Comparison of ENCODE assay signal across 19 mouse cellular contexts in the genomic region with DNA sequence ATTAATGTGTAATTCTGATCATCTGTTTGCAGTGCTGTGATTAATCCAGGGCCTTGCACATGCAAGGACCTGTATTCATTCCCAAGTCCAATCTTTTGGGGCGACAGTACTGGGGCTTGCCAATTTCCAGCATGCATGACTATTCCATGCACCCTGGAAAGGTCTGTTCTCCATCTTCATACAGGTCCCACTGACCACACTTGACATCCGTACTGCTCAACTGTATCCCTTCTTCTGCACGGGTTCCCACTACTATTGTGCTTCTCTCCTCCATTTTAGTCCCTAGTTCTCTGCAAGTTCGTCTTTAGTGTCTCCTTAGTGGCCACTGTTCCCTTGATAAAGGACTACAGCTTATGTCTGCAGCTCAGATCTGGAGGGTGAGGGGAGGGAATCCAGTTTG.
A peak's percentile ranks its signal among the peaks of the same experiment; 100 is the strongest.
DNase-seq lines count a peak whose midpoint lies in the region; ATAC-seq lines count a peak whose summit lies in the region.
"Had no signal": no experiment of that assay in that cellular context is flagged by ENCODE, and none has a peak within 500 bp of the region (broad histone marks: within the 10 kb centered on the region; RNA-seq: fewer than 3 reads in every experiment).

No protein-coding gene starts in this region.

- peaks cover 10% of the 10 kb centered on the region; the same call in 1 of the 2 replicates for H3K4me1 ChIP-seq in heart, embryonic 10.5 days
- H3K4me1 ChIP-seq in midbrain, embryonic 11.5 days (ENCODE audit: control insufficient read depth, insufficient read depth, low read length) = no peaks in the 10 kb centered on the region
- no peaks in the 10 kb centered on the region for H3K4me1 ChIP-seq in midbrain, embryonic 15.5 days

- H3K9me3 ChIP-seq in heart, embryonic 10.5 days = peaks cover 4% of the 10 kb centered on the region; the same call in 1 of the 2 replicates
- no peaks in the 10 kb centered on the region; the same call in 1 of the 2 replicates for H3K9me3 ChIP-seq in midbrain, embryonic 11.5 days (ENCODE audit: control insufficient read depth, low read length)
- H3K9me3 ChIP-seq in midbrain, embryonic 15.5 days = no peaks in the 10 kb centered on the region

- no peak overlapping the region for H3K27ac ChIP-seq in heart, embryonic 10.5 days
- H3K27ac ChIP-seq in midbrain, embryonic 11.5 days (ENCODE audit: low read depth, low read length) = no peak overlapping the region
- H3K27ac ChIP-seq in midbrain, embryonic 15.5 days = no peak overlapping the region

- no peak overlapping the region for H3K9ac ChIP-seq in midbrain, embryonic 11.5 days (ENCODE audit: low read length)
- no peak overlapping the region for H3K9ac ChIP-seq in midbrain, embryonic 15.5 days

- WGBS in heart, embryonic 10.5 days = 84% methylated on average over 4 of the region's 4 CpGs
- WGBS in midbrain, embryonic 11.5 days = 85% methylated on average over 4 of the region's 4 CpGs
- WGBS in midbrain, embryonic 15.5 days = 90% methylated on average over 4 of the region's 4 CpGs

- peak; percentile 67 for DNase-seq in heart, adult 11 months
- DNase-seq in heart, embryonic 10.5 days (ENCODE audit: low spot score) = no peak
- peak; percentile 57 for DNase-seq in midbrain, embryonic 11.5 days (ENCODE audit: low spot score, missing footprints)
- DNase-seq: adrenal gland, adult 2 months; adrenal gland, adult 8-10 months; adrenal gland, postnatal 10 days; adrenal gland, postnatal 14 days; adrenal gland, postnatal 25 days; adrenal gland, postnatal 36 days; B cell, adult 2 months; cerebellum, adult 11 months; cerebellum, adult 11-12 months; cerebellum, adult 18-20 months had no signal

- H3K36me3 ChIP-seq in heart, embryonic 10.5 days = no peaks in the 10 kb centered on the region
- H3K36me3 ChIP-seq in midbrain, embryonic 11.5 days (ENCODE audit: control insufficient read depth, insufficient read depth, low read length) = no peaks in the 10 kb centered on the region
- no peaks in the 10 kb centered on the region for H3K36me3 ChIP-seq in midbrain, embryonic 15.5 days (replicated peaks)
- H3K36me3 ChIP-seq: G1E had no signal

- H3K4me2 ChIP-seq in midbrain, embryonic 11.5 days = no peak overlapping the region
- H3K4me2 ChIP-seq in midbrain, embryonic 15.5 days = no peak overlapping the region

- no peak overlapping the region for H3K4me3 ChIP-seq in heart, embryonic 10.5 days
- no peak overlapping the region for H3K4me3 ChIP-seq in midbrain, embryonic 11.5 days (ENCODE audit: low read depth, low read length)
- H3K4me3 ChIP-seq in midbrain, embryonic 15.5 days = no peak overlapping the region

- ATAC-seq in midbrain, embryonic 11.5 days (ENCODE audit: low FRiP score) = no peak
- no peak for ATAC-seq in midbrain, embryonic 15.5 days (replicated peaks)
- ATAC-seq: activated CD4-positive, CD25-positive, alpha-beta regulatory T cell, adult 4 months; CD4-positive, CD25-positive, alpha-beta regulatory T cell, adult 4 months; Patski had no signal

- H3K27me3 ChIP-seq in heart, embryonic 10.5 days (ENCODE audit: insufficient read depth, poor library complexity, severe bottlenecking) = 0 out of 2 replicates have a peak, but pooled peaks cover 3% of the 10 kb centered on the region
- no peaks in the 10 kb centered on the region for H3K27me3 ChIP-seq in midbrain, embryonic 11.5 days (ENCODE audit: control insufficient read depth, insufficient read depth, low read length)
- no peaks in the 10 kb centered on the region for H3K27me3 ChIP-seq in midbrain, embryonic 15.5 days (replicated peaks)
- H3K27me3 ChIP-seq: CH12.LX, Patski had no signal
